Mouse (Mus musculus): ENCODE results near the gene Oxnad1.

DNA sequence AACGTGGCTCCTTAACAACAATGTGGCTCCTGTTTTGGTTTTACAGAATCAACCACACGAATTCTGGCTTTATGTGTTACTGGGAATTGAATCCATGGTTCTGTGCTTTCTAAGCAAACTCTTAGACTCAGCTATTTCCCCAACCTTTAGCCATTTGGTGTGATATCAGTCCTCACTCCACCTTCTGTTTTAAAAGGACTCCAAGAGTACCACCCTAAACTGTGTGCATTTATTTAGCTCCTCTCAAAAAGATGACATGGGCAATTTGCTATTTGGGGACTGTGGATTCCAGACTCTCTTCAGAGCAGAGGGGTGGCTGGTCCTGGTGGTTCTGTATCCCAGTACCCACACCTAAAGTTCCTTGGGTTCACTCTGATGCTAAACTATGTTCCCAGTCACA is 61.4 kb downstream of the Oxnad1 start:
- TF ChIP-seq CTCF (IDR thresholded peaks at IDR 0.05; ENCODE audit: borderline replicate concordance, insufficient read depth, low read depth, low read length) = no peak
- TF ChIP-seq POLR2A (IDR thresholded peaks at IDR 0.05; ENCODE audit: borderline replicate concordance, insufficient read depth, low read length) = no peak
